Mouse (Mus musculus) limb, embryonic 10.5 days (tissue): ENCODE data around the gene Tbcd. TPM values are rescaled to one million over a fixed set of nuclear protein-coding genes. Genes with fewer than 3 reads are reported as not detected.

Experiments used
- DNase-seq: peaks from one replicate; pipeline ENCODE4 v3.0.0-alpha.2; 2017; ENCODE audit warnings: low spot score
- H3K27ac ChIP-seq: fragments of 300-500 bp; sonication (generic); 2 replicates; pipeline ENCODE4 v1.5.1; 2016; ENCODE audit warnings: mild to moderate bottlenecking
- H3K27me3 ChIP-seq: fragments of 300-500 bp; sonication (generic); 2 replicates; pipeline ENCODE4 v1.6.1; 2016; ENCODE audit warnings: low read depth, mild to moderate bottlenecking; ENCODE audit not compliant: poor library complexity, severe bottlenecking
- H3K36me3 ChIP-seq: fragments of 300-500 bp; sonication (generic); 2 replicates; pipeline ENCODE4 v1.6.1; 2016; ENCODE audit warnings: mild to moderate bottlenecking, moderate library complexity
- H3K4me1 ChIP-seq: fragments of 300-500 bp; sonication (generic); 2 replicates; pipeline ENCODE4 v1.6.1; 2016
- H3K4me3 ChIP-seq: fragments of 300-500 bp; sonication (generic); 2 replicates; pipeline ENCODE4 v1.5.1; 2016; ENCODE audit warnings: mild to moderate bottlenecking, moderate library complexity
- H3K9me3 ChIP-seq: fragments of 300-500 bp; sonication (generic); replicated peaks from 2 replicates; pipeline ENCODE4 v1.6.1; 2016; ENCODE audit warnings: mild to moderate bottlenecking
- WGBS: fragments of 180-500 bp; shearing (Covaris S2); methylation state at CpG from one replicate; pipeline ENCODE4 v1.1.7; 2016; 5-methylcytosine and 5-hydroxymethylcytosine counted together
- polyA plus RNA-seq: library from polyadenylated mRNA; unstranded; fragments of >200 nt; fragmentation: Nextera tagmentation; extraction: Ambion mirVana; gene quantifications from 2 replicates; pipeline ENCODE4 v1.2.1, GENCODE M21; 2016

The Tbcd gene
- polyA plus RNA-seq, 1 experiment from 2014 or later: 54.9 TPM

DNA sequence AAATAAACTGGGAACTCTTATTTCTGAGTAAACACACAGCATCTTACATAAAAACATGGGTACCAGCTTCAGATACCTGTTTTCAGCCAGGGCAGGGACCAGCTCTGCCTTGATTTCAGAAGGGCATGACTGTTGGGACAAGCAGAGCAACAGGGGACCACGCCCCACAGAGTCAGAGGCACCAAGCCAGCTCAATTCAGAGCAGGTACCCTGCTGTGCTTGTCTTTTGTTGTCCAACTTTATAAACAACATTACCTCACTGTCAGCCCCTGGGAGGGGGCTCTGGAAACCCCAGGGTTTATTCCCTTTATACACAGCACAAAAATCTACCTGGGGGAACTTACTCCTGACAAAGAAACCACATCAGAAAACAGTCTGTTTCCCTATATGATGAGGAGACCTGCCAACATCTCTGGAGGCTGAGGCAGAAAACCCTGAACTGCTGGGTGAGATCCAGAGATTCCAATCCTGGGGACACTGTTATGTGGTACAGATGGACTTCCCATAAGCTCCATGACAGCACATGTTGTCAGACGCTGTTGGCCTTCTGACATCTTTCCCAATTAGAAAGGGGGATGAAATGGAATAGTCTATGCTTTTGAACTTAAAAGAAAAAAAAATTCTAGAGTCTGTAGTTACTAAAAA is 189.9 kb downstream of the Tbcd start:
- Histone ChIP-seq H3K4me3 (no peak overlapping the region), H3K27ac (no peak overlapping the region), H3K27me3 (no peaks in the 10 kb centered on the region), H3K4me1 (no peaks in the 10 kb centered on the region), H3K36me3 (peaks cover 24% of the 10 kb centered on the region), H3K9me3 (no peaks in the 10 kb centered on the region)
- WGBS: 85% methylated on average over 2 of the region's 2 CpGs
- no peak for DNase-seq

GRCm38 (mm10) chr11:121645394-121645793 is 193.6 kb downstream of the Tbcd start:
- H3K27ac ChIP-seq: no peak overlapping the region
- no peaks in the 10 kb centered on the region for H3K9me3 ChIP-seq
- H3K27me3 ChIP-seq: no peaks in the 10 kb centered on the region
- WGBS: 93% methylated on average over 6 of the region's 6 CpGs
- DNase-seq: no peak
- no peaks in the 10 kb centered on the region for H3K4me1 ChIP-seq
- H3K4me3 ChIP-seq: no peak overlapping the region
- H3K36me3 ChIP-seq: peaks cover 12% of the 10 kb centered on the region; the same call in 1 of the 2 replicates

- Histone ChIP-seq H3K9me3 (no peaks in the 10 kb centered on the region), H3K27me3 (no peaks in the 10 kb centered on the region), H3K4me1 (no peaks in the 10 kb centered on the region), H3K4me3 (no peak overlapping the region), H3K36me3 (peaks cover 14% of the 10 kb centered on the region; the same call in 1 of the 2 replicates), H3K27ac (no peak overlapping the region)
- DNase-seq: no peak
- WGBS: 83% methylated on average over 9 of the region's 9 CpGs
Measured at GRCm38 (mm10) chr11:121647321-121647720, 195.6 kb downstream of the Tbcd start.

- no peak for DNase-seq
- no peak overlapping the region for H3K27ac ChIP-seq
- no peak overlapping the region for H3K4me3 ChIP-seq
- H3K9me3 ChIP-seq: no peaks in the 10 kb centered on the region
- WGBS: 93% methylated on average over 5 of the region's 5 CpGs
- no peaks in the 10 kb centered on the region for H3K4me1 ChIP-seq
- H3K27me3 ChIP-seq: no peaks in the 10 kb centered on the region
- H3K36me3 ChIP-seq: peaks cover 14% of the 10 kb centered on the region; the same call in 1 of the 2 replicates
Measured at GRCm38 (mm10) chr11:121648166-121648565, 196.4 kb downstream of the Tbcd start.

DNA sequence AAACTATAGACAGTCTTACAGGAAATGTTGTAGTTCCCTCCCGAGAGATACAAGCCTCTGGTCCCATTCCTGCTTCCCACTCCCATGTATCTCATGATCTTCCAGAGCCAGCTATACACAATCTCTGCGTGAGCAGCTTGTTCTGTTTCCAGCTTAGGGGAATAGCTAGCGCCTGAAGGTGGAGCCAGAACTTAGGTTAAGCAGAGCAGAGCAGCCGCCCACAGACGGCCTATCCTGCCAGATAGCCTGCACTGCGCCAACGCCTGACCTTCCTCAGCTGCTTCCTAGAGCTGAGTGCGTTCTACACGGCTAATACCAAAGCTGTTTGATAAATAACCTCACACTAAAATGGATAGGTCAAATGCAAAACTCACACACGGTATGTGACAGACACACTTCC is 198.2 kb downstream of the Tbcd start:
- no peaks in the 10 kb centered on the region for H3K9me3 ChIP-seq
- H3K27me3 ChIP-seq: no peaks in the 10 kb centered on the region
- no peaks in the 10 kb centered on the region for H3K4me1 ChIP-seq
- H3K27ac ChIP-seq: no peak overlapping the region
- no peak for DNase-seq
- H3K4me3 ChIP-seq: no peak overlapping the region
- 87% methylated on average over 10 of the region's 10 CpGs for WGBS
- peaks cover 14% of the 10 kb centered on the region; the same call in 1 of the 2 replicates for H3K36me3 ChIP-seq

- no peak for DNase-seq
Measured at GRCm38 (mm10) chr11:121650668-121651067, 198.9 kb downstream of the Tbcd start.

DNA sequence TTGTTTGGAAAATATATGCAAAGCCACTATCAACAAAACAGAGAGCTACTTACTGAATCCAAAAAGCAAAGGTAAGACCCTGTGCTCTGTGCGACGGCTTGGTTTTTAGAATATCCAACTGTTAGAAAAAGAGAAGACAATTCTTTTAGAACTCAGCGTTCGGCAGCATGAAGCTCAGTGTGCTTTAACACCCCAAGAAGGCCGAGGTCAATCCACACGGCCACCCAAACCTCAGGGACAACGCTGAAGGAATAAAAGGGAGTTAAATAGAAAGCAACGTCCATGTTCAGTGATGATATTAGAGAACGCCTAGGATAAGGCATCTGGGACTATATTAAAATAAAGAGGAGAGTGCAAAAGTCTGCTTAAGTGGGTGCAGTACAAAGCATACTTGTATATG is 199.8 kb downstream of the Tbcd start:
- Histone ChIP-seq H3K27me3 (no peaks in the 10 kb centered on the region), H3K9me3 (no peaks in the 10 kb centered on the region), H3K4me1 (no peaks in the 10 kb centered on the region), H3K27ac (no peak overlapping the region), H3K36me3 (peaks cover 14% of the 10 kb centered on the region; the same call in 1 of the 2 replicates), H3K4me3 (no peak overlapping the region)
- WGBS: 95% methylated on average over 9 of the region's 9 CpGs
- no peak for DNase-seq

More at GRCm38 (mm10) chr11:121650668-121651067, 198.9 kb downstream of the Tbcd start:
- Histone ChIP-seq H3K36me3 (peaks cover 14% of the 10 kb centered on the region; the same call in 1 of the 2 replicates), H3K9me3 (no peaks in the 10 kb centered on the region), H3K27ac (no peak overlapping the region), H3K4me1 (no peaks in the 10 kb centered on the region), H3K4me3 (no peak overlapping the region), H3K27me3 (no peaks in the 10 kb centered on the region)
- WGBS: 94% methylated on average over 11 of the region's 11 CpGs

- Histone ChIP-seq H3K4me3 (no peak overlapping the region), H3K27ac (no peak overlapping the region), H3K9me3 (no peaks in the 10 kb centered on the region), H3K27me3 (no peaks in the 10 kb centered on the region), H3K4me1 (no peaks in the 10 kb centered on the region), H3K36me3 (peaks cover 14% of the 10 kb centered on the region; the same call in 1 of the 2 replicates)
- 97% methylated on average over 5 of the region's 5 CpGs for WGBS
- DNase-seq: no peak
Measured at GRCm38 (mm10) chr11:121651983-121652382, 200.2 kb downstream of the Tbcd start.

DNA sequence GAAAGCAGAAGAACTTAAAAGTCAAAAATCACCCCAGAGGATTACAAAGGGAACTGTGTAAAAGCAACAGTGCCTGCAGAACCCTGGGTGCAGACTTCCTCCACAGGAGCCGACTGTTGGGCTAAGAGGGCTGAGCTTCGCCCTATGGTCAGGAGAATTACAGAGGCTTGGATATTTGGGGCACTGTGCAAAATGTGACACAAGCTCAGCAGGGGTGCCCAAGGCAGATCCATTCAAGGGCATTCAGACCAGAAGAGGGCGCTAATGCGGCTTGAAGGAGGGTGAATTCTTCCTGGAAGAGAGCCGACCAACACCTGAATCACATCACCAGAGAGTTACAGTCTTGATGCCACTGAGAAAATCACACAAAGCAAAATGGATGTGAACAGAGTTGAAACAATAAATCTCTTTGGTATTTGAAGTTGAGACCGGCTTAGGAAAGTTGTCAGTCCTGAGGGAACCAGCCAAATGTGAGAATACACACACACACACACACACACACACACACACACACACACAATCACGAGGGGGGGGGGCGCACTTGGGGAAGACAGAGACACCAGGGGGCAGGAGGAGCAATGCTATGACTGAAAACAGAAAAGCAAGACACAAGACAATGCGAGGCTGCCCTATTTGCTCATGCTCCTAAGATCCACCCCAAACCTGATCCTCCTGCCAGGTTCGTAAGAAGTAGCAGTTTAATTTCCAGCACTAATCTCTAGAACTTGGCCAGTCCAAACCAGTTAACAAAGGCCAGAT is 201.0 kb downstream of the Tbcd start:
- H3K27me3 ChIP-seq: no peaks in the 10 kb centered on the region
- no peak overlapping the region for H3K27ac ChIP-seq
- no peaks in the 10 kb centered on the region for H3K4me1 ChIP-seq
- H3K4me3 ChIP-seq: no peak overlapping the region
- no peaks in the 10 kb centered on the region for H3K9me3 ChIP-seq
- WGBS: 61% methylated on average over 10 of the region's 10 CpGs
- peak; percentile 56 for DNase-seq
- peaks cover 14% of the 10 kb centered on the region; the same call in 1 of the 2 replicates for H3K36me3 ChIP-seq

GRCm38 (mm10) chr11:121653631-121654030 is 201.9 kb downstream of the Tbcd start:
- no peak overlapping the region for H3K4me3 ChIP-seq
- no peak for DNase-seq
- H3K36me3 ChIP-seq: peaks cover 13% of the 10 kb centered on the region; the same call in 1 of the 2 replicates
- no peak overlapping the region for H3K27ac ChIP-seq
- no peaks in the 10 kb centered on the region for H3K27me3 ChIP-seq
- H3K9me3 ChIP-seq: no peaks in the 10 kb centered on the region
- H3K4me1 ChIP-seq: no peaks in the 10 kb centered on the region
- whole genome bisulfite sequencing: 90% methylated on average over 4 of the region's 4 CpGs

DNA sequence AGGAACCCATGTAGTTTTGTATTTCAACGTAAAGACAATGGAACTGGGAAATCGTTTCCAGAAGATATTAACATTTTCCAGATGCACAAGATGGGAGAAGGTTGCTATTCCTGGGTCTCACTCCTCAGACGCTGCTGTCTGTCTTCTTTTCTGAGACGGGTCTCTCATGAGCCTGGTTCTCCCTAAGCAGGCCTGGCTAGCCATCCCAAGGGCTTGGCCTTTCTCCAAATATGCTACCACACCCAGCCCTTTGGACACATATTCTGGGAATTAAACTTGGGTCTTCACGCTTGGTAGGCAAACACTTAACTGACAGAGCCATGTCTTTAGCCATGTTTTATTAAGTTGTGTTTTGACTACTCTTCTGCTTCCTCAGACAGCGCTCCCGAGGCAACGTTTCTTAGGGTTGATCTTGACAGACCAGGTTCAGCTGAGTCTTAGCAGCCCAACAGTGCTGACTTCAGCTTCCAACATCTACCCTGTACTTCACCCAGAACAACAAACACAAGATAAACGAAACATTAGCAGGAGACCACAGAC is 202.7 kb downstream of the Tbcd start:
- DNase-seq: no peak
- no peaks in the 10 kb centered on the region for H3K4me1 ChIP-seq

GRCm38 (mm10) chr11:121655166-121655806 is 203.5 kb downstream of the Tbcd start:
- Histone ChIP-seq H3K4me1 (no peaks in the 10 kb centered on the region), H3K27me3 (no peaks in the 10 kb centered on the region), H3K9me3 (no peaks in the 10 kb centered on the region), H3K27ac (no peak overlapping the region), H3K4me3 (no peak overlapping the region), H3K36me3 (peaks cover 13% of the 10 kb centered on the region; the same call in 1 of the 2 replicates)
- DNase-seq: no peak
- WGBS: 83% methylated on average over 6 of the region's 6 CpGs

More for the DNA sequence above, 202.7 kb downstream of the Tbcd start:
- Histone ChIP-seq H3K36me3 (peaks cover 12% of the 10 kb centered on the region; the same call in 1 of the 2 replicates), H3K9me3 (no peaks in the 10 kb centered on the region), H3K27me3 (no peaks in the 10 kb centered on the region), H3K4me3 (no peak overlapping the region), H3K27ac (no peak overlapping the region)
- WGBS: 90% methylated on average over 9 of the region's 9 CpGs
